Mouse (Mus musculus) stomach, postnatal 0 days (tissue): Measurements from ENCODE around the gene Wdr34.

ENCODE experiments used
- CTCF ChIP-seq: IDR thresholded peaks from 2 replicates; pipeline ENCODE4 v1.5.1; 2016; ENCODE audit warnings: antibody characterized with exemption, low read depth, mild to moderate bottlenecking, moderate library complexity
- EP300 ChIP-seq: optimal IDR thresholded peaks from 2 replicates; pipeline ENCODE3; 2016; ENCODE audit warnings: antibody characterized with exemption

DNA sequence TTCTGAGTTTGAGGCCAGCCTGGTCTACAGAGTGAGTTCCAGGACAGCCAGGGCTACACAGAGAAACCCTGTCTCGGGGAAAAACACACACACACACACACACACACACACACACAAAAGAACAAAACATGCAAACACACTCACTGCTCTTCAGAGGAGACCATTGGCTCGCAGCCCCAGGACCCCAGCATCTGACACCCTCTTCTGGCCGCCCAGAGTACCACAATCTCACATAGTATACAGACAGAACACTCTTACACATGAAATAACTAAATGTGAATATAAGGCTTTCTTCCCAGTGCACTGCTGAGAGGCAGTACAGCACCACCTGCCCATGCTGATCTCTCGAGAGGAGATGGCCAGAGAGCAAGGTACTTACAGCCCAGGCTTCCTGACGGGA, 4.1 kb downstream of the Wdr34 start:
- no peak for TF ChIP-seq EP300
- no peak for TF ChIP-seq CTCF
